Mouse (Mus musculus) small intestine, adult 2 months (tissue): ENCODE data around the gene Narfl.
A peak's percentile ranks its signal among the peaks of the same experiment; 100 is the strongest.

Experiments
- CTCF ChIP-seq: fragments of 200-500 bp; IDR thresholded peaks from 2 replicates; pipeline ENCODE4 v1.5.1; 2012; ENCODE audit warnings: low read depth, mild to moderate bottlenecking, control low read depth, inconsistent platforms, low read length, moderate library complexity, mixed read lengths; ENCODE audit not compliant: insufficient replicate concordance, insufficient read length; ENCODE audit errors: extremely low read depth
- POLR2A ChIP-seq: fragments of 200-500 bp; IDR thresholded peaks from 2 replicates; pipeline ENCODE4 v1.6.1; 2012; ENCODE audit warnings: low read depth, mild to moderate bottlenecking, control low read depth, inconsistent platforms, low read length, moderate library complexity

DNA sequence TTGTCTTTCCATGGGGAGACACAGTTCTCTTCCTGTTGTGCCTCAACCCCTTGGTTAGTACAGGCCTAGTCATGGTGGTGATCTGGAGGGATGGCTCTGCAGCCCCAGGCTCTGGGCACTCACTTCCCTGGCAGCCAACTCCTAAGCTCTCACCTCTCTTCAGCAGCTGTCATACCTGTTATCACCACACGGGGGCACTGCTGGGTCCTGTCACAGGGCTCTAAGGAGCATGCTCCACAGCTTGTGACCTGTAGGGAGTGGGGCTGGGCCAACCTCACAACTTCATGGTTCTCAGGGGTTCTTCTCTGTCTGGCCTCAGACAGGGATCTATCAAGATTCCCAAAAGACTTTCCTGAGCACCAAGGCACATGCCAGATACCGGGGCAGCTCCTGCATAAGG lies 41.5 kb upstream of the Narfl start:
- TF ChIP-seq CTCF = peak; percentile 91
- TF ChIP-seq POLR2A = no peak; the same call in 1 of the 2 replicates
